ENCODE assay signal across 9 mouse cellular contexts in the genomic region with DNA sequence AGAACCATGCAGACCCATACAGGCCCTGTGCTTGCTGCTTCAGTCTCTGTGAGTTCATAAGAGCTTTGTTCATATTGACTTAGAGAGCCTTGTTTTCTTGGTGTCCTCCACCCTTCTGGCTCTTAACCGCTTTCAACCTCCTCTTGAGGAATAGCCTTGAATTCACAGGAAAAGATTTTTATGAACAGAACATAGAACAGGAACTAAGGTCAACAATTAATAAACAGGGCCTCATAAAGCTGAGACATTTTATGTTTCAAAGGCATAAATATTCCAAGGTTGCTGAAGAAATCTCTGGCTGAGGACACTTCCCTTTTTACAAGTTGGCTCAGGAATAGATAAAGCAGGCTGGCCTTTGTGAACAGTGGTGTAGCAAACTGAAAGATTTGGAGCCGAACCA.
"Had no signal": no experiment of that assay in that cellular context is flagged by ENCODE, and none has a peak within 500 bp of the region (broad histone marks: within the 10 kb centered on the region; RNA-seq: fewer than 3 reads in every experiment).

No protein-coding gene starts in this region.

- H3K27me3 ChIP-seq: liver, embryonic 13.5 days had no signal

- H3K9ac ChIP-seq: liver, embryonic 13.5 days had no signal

- H3K27ac ChIP-seq: left cerebral cortex, adult 2 months; liver, embryonic 13.5 days had no signal

- H3K4me3 ChIP-seq: left cerebral cortex, adult 2 months; liver, embryonic 13.5 days had no signal

- H3K9me3 ChIP-seq: liver, embryonic 13.5 days had no signal

- H3K36me3 ChIP-seq: liver, embryonic 13.5 days had no signal

- H3K4me2 ChIP-seq: liver, embryonic 13.5 days; midbrain, embryonic 11.5 days had no signal

- DNase-seq: layer of hippocampus, postnatal 36 days; liver, embryonic 13.5 days; lung, adult 2 months; lung, postnatal 14 days; lung, postnatal 4 days; midbrain, embryonic 14.5 days; thymus, postnatal 36 days had no signal
